Mouse (Mus musculus) megakaryocyte, embryonic 14.5 days (primary cell): ENCODE data around the gene Ptbp3.

Source experiments
- FLI1 ChIP-seq: IDR thresholded peaks from 2 replicates; pipeline ENCODE4 v1.6.1; 2012; ENCODE audit warnings: low read length, inconsistent platforms, mixed read lengths
- GATA1 ChIP-seq: IDR thresholded peaks from 3 replicates; pipeline ENCODE4 v1.6.1; 2012; ENCODE audit warnings: mixed read lengths, low read length, inconsistent platforms, borderline replicate concordance

DNA sequence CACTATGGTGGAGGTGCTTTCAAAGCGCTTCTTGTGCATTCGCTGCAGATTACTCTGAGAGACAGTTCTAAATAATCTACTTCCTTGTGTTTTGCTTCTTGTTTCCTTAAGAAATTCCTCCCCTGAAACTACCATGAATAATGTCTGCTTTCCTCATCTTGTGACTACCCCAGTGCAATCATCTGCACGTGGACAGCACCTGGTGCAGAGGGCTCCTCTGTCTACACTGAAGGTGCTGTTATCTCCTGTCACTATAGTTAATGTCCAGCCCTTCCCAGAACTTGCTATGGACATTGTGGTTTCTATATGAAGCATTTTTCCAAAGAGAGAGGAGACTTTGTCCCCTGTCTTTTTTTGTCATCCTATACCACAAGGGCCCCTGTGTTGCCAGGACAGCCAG, 4.4 kb upstream of the Ptbp3 start:
- TF ChIP-seq GATA1 (no peak), FLI1 (no peak)
